Mouse (Mus musculus): ENCODE results near the gene Kank4. TPM values are rescaled to one million over a fixed set of nuclear protein-coding genes. Genes with fewer than 3 reads are reported as not detected.
"Not testable (repeated sequence)": the region's sequence is repeated elsewhere in the genome, so short reads cannot be mapped to it uniquely, and the experiment has no call there.

Kank4 gene
- polyA plus RNA-seq, 1 experiment from 2014 or later: 0.70 TPM

GRCm38 (mm10) chr4:98846396-98846795 lies 29.1 kb upstream of the Kank4 start:
- ATAC-seq (ENCODE audit: extremely low read depth, insufficient number of reproducible peaks, low FRiP score, low TSS enrichment): no peak
- peaks cover 12% of the 10 kb centered on the region for H3K4me1 ChIP-seq
- H3K9me3 ChIP-seq: no peaks in the 10 kb centered on the region
- WGBS: 50% methylated on average over 3 of the region's 3 CpGs
- no peaks in the 10 kb centered on the region for H3K27me3 ChIP-seq (replicated peaks)
- H3K4me3 ChIP-seq: no peak overlapping the region
- H3K27ac ChIP-seq (replicated peaks): no peak overlapping the region
- no peak overlapping the region for H3K4me2 ChIP-seq
- no peaks in the 10 kb centered on the region for H3K36me3 ChIP-seq
- no peak overlapping the region for H3K9ac ChIP-seq

GRCm38 (mm10) chr4:98845687-98846125 lies 28.4 kb upstream of the Kank4 start:
- ATAC-seq (ENCODE audit: extremely low read depth, insufficient number of reproducible peaks, low FRiP score, low TSS enrichment): no peak
- 56% methylated on average over 8 of the region's 8 CpGs for WGBS
- Histone ChIP-seq H3K4me2 (no peak overlapping the region), H3K4me1 (peaks cover 12% of the 10 kb centered on the region), H3K36me3 (no peaks in the 10 kb centered on the region), H3K27me3 (replicated peaks) (no peaks in the 10 kb centered on the region), H3K27ac (replicated peaks) (no peak overlapping the region), H3K4me3 (no peak overlapping the region), H3K9ac (no peak overlapping the region), H3K9me3 (no peaks in the 10 kb centered on the region)

- WGBS: 84% methylated on average over 4 of the region's 4 CpGs
- peaks cover 12% of the 10 kb centered on the region for H3K4me1 ChIP-seq
- no peak for ATAC-seq (ENCODE audit: extremely low read depth, insufficient number of reproducible peaks, low FRiP score, low TSS enrichment)
Observed at GRCm38 (mm10) chr4:98845201-98845600, 27.9 kb upstream of the Kank4 start.

GRCm38 (mm10) chr4:98843906-98844597 lies 26.7 kb upstream of the Kank4 start:
- Histone ChIP-seq H3K9ac (no peak overlapping the region), H3K36me3 (no peaks in the 10 kb centered on the region), H3K4me3 (no peak overlapping the region), H3K27ac (replicated peaks) (no peak overlapping the region), H3K9me3 (no peaks in the 10 kb centered on the region), H3K27me3 (replicated peaks) (no peaks in the 10 kb centered on the region), H3K4me1 (peaks cover 12% of the 10 kb centered on the region), H3K4me2 (no peak overlapping the region)
- no peak for ATAC-seq (ENCODE audit: extremely low read depth, insufficient number of reproducible peaks, low FRiP score, low TSS enrichment)
- WGBS: 69% methylated on average over 7 of the region's 7 CpGs

More at GRCm38 (mm10) chr4:98845201-98845600, 27.9 kb upstream of the Kank4 start:
- H3K4me2 ChIP-seq: no peak overlapping the region
- no peaks in the 10 kb centered on the region for H3K9me3 ChIP-seq
- H3K9ac ChIP-seq: no peak overlapping the region
- no peaks in the 10 kb centered on the region for H3K36me3 ChIP-seq
- H3K4me3 ChIP-seq: no peak overlapping the region
- no peak overlapping the region for H3K27ac ChIP-seq (replicated peaks)
- H3K27me3 ChIP-seq (replicated peaks): no peaks in the 10 kb centered on the region

- H3K27ac ChIP-seq (replicated peaks); H3K4me1 ChIP-seq; ATAC-seq (ENCODE audit: extremely low read depth, insufficient number of reproducible peaks, low FRiP score, low TSS enrichment); H3K27me3 ChIP-seq (replicated peaks); H3K36me3 ChIP-seq; H3K9ac ChIP-seq; H3K4me2 ChIP-seq; H3K9me3 ChIP-seq; H3K4me3 ChIP-seq: not testable (repeated sequence)
- 87% methylated on average over 6 of the region's 6 CpGs for WGBS
Observed at GRCm38 (mm10) chr4:98841251-98841650, 23.9 kb upstream of the Kank4 start.

GRCm38 (mm10) chr4:98840526-98840925 lies 23.2 kb upstream of the Kank4 start:
- ATAC-seq (ENCODE audit: extremely low read depth, insufficient number of reproducible peaks, low FRiP score, low TSS enrichment): no peak
- no peak overlapping the region for H3K4me3 ChIP-seq
- no peaks in the 10 kb centered on the region for H3K27me3 ChIP-seq (replicated peaks)
- 65% methylated on average over 6 of the region's 6 CpGs for WGBS
- no peak overlapping the region for H3K27ac ChIP-seq (replicated peaks)
- H3K36me3 ChIP-seq: no peaks in the 10 kb centered on the region
- no peaks in the 10 kb centered on the region for H3K9me3 ChIP-seq
- peaks cover 6% of the 10 kb centered on the region for H3K4me1 ChIP-seq
- no peak overlapping the region for H3K4me2 ChIP-seq
- H3K9ac ChIP-seq: no peak overlapping the region

GRCm38 (mm10) chr4:98838913-98839312 lies 21.6 kb upstream of the Kank4 start:
- no peak for ATAC-seq (ENCODE audit: extremely low read depth, insufficient number of reproducible peaks, low FRiP score, low TSS enrichment)
- Histone ChIP-seq H3K9me3 (no peaks in the 10 kb centered on the region), H3K4me2 (no peak overlapping the region), H3K27ac (replicated peaks) (no peak overlapping the region), H3K4me3 (no peak overlapping the region), H3K9ac (no peak overlapping the region), H3K4me1 (peaks cover 13% of the 10 kb centered on the region), H3K27me3 (replicated peaks) (no peaks in the 10 kb centered on the region), H3K36me3 (no peaks in the 10 kb centered on the region)
- WGBS: 83% methylated on average over 4 of the region's 4 CpGs

GRCm38 (mm10) chr4:98837715-98838505 lies 20.6 kb upstream of the Kank4 start:
- ATAC-seq (ENCODE audit: extremely low read depth, insufficient number of reproducible peaks, low FRiP score, low TSS enrichment): no peak
- H3K27me3 ChIP-seq (replicated peaks): no peaks in the 10 kb centered on the region
- H3K4me2 ChIP-seq: no peak overlapping the region
- no peaks in the 10 kb centered on the region for H3K36me3 ChIP-seq
- H3K9ac ChIP-seq: no peak overlapping the region
- peaks cover 13% of the 10 kb centered on the region for H3K4me1 ChIP-seq
- no peak overlapping the region for H3K27ac ChIP-seq (replicated peaks)
- WGBS: 86% methylated on average over 16 of the region's 16 CpGs
- H3K4me3 ChIP-seq: no peak overlapping the region
- H3K9me3 ChIP-seq: no peaks in the 10 kb centered on the region

GRCm38 (mm10) chr4:98836519-98836918 lies 19.2 kb upstream of the Kank4 start:
- H3K4me1 ChIP-seq: peaks cover 13% of the 10 kb centered on the region
- no peak overlapping the region for H3K4me3 ChIP-seq
- no peak for ATAC-seq (ENCODE audit: extremely low read depth, insufficient number of reproducible peaks, low FRiP score, low TSS enrichment)
- 21% methylated on average over 5 of the region's 5 CpGs for WGBS
- H3K9me3 ChIP-seq: no peaks in the 10 kb centered on the region
- no peak overlapping the region for H3K9ac ChIP-seq
- no peaks in the 10 kb centered on the region for H3K36me3 ChIP-seq
- H3K4me2 ChIP-seq: no peak overlapping the region
- no peak overlapping the region for H3K27ac ChIP-seq (replicated peaks)
- H3K27me3 ChIP-seq (replicated peaks): no peaks in the 10 kb centered on the region

- Histone ChIP-seq H3K4me3 (no peak overlapping the region), H3K9ac (no peak overlapping the region), H3K27ac (replicated peaks) (no peak overlapping the region), H3K4me1 (peaks cover 13% of the 10 kb centered on the region), H3K27me3 (replicated peaks) (no peaks in the 10 kb centered on the region), H3K9me3 (no peaks in the 10 kb centered on the region), H3K36me3 (no peaks in the 10 kb centered on the region), H3K4me2 (no peak overlapping the region)
- no peak for ATAC-seq (ENCODE audit: extremely low read depth, insufficient number of reproducible peaks, low FRiP score, low TSS enrichment)
- 61% methylated on average over 4 of the region's 4 CpGs for WGBS
Observed at GRCm38 (mm10) chr4:98834782-98835181, 17.4 kb upstream of the Kank4 start.

- Histone ChIP-seq H3K4me3 (no peak overlapping the region), H3K9me3 (no peaks in the 10 kb centered on the region), H3K4me1 (peaks cover 16% of the 10 kb centered on the region), H3K27ac (replicated peaks) (no peak overlapping the region), H3K27me3 (replicated peaks) (no peaks in the 10 kb centered on the region), H3K9ac (no peak overlapping the region), H3K4me2 (no peak overlapping the region), H3K36me3 (no peaks in the 10 kb centered on the region)
- ATAC-seq (ENCODE audit: extremely low read depth, insufficient number of reproducible peaks, low FRiP score, low TSS enrichment): no peak
- 34% methylated on average over 1 of the region's 1 CpGs for WGBS
Observed at GRCm38 (mm10) chr4:98831726-98832125, 14.4 kb upstream of the Kank4 start.
